Mouse (Mus musculus) erythroid progenitor cell, adult 5-6 weeks (primary cell): ENCODE data around the gene Ntrk2. TPM values are rescaled to one million over a fixed set of nuclear protein-coding genes. Genes with fewer than 3 reads are reported as not detected.

Experiments
- ATAC-seq: replicated peaks from 2 replicates; pipeline ENCODE4 v1.8.0; 2016; ENCODE audit warnings: moderate number of reproducible peaks, mild to moderate bottlenecking, moderate TSS enrichment, inconsistent platforms; ENCODE audit not compliant: poor library complexity, low FRiP score, severe bottlenecking
- total RNA-seq, 2 experiments: library from RNA; stranded (forward) in 1 of 2; stranded (reverse) in 1 of 2; fragments of 150-400 nt in 1 of 2; fragments of 186-747, 209-891 nt in 1 of 2; gene quantifications; 2 replicates each; pipeline versions ENCODE4 v1.2.3 to v1.2.4; 2015 to 2017; ENCODE audit warnings: low replicate concordance in 2 of 2

Gene Ntrk2
- total RNA-seq (2015; ENCODE audit: low replicate concordance) (not detected in 2 replicates), total RNA-seq (2017; ENCODE audit: low replicate concordance) (not detected in 2 replicates)

GRCm38 (mm10) chr13:58806397-58806892, at the start of gene Ntrk2:
Ntrk2 (plus strand) TSS chr13:58806569.
- no peak for ATAC-seq

GRCm38 (mm10) chr13:58761003-58761630, 45.3 kb upstream of the Ntrk2 start:
- ATAC-seq, result no peak

DNA sequence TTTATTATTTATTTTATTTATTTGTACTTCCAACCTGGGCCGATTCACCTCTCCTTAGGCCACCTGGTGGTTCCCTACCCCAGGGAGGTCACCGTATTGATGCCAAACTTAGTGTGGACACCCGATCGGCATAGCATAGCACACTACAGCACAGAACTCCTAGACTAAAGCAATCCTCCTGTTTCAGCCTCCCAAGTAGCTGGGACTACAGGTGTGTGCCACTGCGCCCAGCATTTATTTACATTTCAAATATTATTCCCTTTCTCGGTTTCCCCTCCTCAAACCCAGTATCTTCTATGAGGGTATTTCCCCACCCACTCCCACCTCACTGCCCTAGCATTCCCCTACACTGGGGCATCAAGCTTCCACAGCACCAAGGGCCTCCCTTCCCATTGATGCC, 38.1 kb upstream of the Ntrk2 start:
- ATAC-seq, result no peak

DNA sequence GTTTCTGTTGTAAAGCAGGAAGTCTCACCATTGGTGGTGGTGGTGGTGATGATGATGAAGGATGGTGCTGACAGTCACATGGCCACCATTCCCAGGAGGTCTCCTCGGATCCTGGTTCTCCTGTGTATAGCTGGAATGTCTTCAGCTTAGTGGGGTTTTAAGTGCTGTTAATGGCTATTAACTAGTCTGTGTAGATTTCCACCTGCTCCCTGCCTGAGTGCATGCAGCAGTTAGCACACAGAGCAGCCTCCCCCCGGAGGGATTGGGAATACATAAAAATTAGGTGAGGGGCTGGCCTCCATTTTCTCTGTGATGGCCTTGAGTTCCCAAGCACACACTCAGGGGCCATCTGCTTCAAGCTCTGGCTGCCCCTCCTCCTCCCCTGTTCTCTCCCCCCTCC, 36.9 kb upstream of the Ntrk2 start:
- no peak for ATAC-seq

- ATAC-seq, result no peak
Measured at GRCm38 (mm10) chr13:58779261-58779660, 27.1 kb upstream of the Ntrk2 start.

DNA sequence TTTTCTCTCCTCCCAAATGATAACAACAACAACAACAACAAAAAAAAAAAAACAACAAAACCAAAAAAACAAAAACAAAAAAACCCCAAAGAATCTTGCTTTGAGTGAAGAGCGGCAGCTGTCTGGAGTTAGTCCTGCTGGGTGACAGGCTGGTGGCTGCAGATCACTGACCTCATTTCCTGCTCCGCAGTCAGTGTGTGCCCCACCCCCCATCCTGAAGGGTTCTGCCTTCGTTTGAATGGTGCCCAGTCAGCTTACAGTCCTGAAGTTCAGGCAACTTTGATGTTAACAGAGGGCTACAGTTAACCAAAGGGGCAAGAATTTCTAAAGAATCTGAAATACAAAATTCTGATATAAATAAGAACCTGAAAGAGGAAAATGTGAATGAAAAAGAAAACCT, 19.9 kb upstream of the Ntrk2 start:
- ATAC-seq, result no peak

DNA sequence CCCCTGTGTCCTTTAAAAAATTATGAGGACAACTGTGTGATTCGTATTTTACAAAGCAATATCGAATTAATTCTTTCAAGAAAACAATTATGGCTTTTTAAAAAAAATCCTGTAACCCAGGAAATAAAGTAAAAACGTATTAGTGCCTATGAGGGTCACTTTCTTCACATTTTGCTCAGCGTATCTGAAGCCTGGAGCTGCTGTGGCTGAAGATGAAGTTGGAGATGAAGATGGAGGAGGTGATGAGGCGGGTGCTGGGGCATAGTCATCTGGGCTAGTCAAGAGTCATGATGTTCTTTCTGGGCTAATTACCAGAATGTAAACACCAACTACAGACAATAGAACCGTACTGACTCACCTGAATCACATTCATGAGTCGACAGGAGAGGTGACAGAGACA, 15.6 kb upstream of the Ntrk2 start:
- ATAC-seq, result no peak

- ATAC-seq, result no peak
Measured at GRCm38 (mm10) chr13:58797386-58797785, 9.0 kb upstream of the Ntrk2 start.

GRCm38 (mm10) chr13:58801291-58801690, 5.1 kb upstream of the Ntrk2 start:
- ATAC-seq, result no peak

GRCm38 (mm10) chr13:58803882-58804281, 2.5 kb upstream of the Ntrk2 start:
- ATAC-seq, result no peak

GRCm38 (mm10) chr13:58805833-58806232, 536 bp upstream of the Ntrk2 start:
- ATAC-seq, result no peak

- no peak for ATAC-seq
Measured at GRCm38 (mm10) chr13:58806896-58807628, 693 bp downstream of the Ntrk2 start.

GRCm38 (mm10) chr13:58807629-58808363, 1.4 kb downstream of the Ntrk2 start:
- ATAC-seq, result no peak

DNA sequence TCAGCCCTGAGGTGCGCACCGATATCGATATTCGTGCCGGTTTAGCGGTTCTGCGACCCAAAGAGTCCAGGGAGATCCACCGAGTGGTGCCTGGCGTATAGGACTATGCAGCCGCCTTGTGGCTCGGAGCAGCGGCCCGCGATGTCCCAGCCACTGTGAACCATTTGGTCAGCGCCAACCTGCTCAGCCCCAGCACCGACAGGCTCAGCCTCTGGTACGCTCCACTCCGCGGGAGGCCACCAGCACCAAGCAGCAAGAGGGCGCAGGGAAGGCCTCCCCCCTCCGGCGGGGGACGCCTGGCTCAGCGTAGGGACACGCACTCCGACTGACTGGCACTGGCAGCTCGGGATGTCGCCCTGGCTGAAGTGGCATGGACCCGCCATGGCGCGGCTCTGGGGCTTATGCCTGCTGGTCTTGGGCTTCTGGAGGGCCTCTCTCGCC, 2.0 kb downstream of the Ntrk2 start:
- ATAC-seq, result no peak

DNA sequence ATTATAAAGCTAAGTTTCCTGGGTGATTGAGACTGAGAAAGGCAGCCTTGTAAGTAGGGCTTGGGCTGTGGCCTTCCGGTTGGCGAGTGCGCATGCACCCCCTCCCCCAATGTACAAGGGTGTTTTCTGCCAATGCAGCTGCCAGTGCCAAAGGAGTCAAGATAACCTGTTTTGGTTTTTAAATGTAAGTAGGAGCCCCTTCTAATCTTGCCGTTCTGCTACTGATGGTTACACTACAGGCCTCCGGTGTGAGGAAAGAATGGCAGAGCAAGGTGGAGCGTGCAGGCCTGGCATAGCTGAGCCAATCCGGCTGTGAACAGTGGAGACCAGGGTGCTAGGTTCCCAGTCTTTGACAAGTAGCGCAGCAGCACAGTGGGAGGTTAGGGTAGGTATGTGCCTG, 3.6 kb downstream of the Ntrk2 start:
- ATAC-seq, result no peak

DNA sequence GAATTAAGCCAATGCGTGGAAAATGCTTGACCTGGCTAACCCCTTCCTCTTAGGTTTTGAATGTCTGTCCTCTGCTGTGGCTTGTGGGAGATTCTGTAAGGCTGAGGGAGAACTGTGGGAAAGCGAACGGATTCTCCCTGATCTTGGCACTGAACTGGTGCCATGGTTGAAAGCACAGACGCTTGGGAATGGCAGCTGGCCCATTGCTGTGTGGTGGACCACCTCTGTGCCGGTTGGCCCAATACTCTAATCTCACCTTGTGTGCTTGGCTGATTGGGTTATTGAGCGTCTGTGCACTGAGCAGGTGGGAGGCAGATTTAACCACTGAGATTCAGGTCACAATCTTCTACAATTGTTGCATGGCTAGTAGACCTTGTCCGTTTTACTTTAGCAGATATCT, 18.4 kb downstream of the Ntrk2 start:
- ATAC-seq, result no peak

DNA sequence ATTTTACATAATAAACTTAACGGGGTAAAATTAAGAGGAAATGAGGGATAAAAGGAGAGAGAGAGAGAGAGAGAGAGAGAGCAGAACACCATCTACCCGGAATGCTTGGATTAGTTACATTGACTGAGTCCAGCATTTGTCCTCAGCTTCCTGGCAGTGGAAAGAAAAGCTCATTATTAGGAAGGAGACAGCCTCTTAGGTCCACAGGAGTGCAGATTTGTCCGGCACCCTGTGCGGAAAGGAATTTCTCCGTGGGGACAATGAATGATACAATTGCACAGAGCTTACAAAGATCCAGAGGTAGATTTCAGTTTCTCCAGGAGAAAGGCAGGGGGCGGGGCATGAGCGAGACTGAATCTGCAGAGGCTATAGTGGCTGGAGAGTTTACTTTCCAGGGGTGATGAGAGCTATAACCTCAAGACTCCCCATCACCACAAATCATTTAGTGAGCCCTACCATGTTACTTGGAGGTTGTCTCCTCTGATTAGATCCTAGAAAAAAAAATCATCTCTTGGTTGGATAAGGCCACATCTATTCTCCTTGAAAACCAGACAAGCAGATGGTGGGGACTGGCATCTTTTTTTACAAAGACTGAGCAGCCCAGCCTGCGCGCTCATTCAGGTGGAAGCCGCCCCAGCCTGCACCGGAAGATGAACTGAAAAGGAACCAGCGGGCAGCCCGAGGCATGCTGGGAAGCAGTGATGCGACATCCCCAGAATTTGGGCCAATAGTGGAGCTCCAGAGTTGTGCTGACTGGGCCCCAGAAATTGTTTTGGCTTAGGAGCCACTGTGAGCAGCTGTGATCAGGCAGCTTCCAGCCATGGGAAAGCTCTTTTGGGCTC, 20.2 kb downstream of the Ntrk2 start:
- ATAC-seq, result no peak

DNA sequence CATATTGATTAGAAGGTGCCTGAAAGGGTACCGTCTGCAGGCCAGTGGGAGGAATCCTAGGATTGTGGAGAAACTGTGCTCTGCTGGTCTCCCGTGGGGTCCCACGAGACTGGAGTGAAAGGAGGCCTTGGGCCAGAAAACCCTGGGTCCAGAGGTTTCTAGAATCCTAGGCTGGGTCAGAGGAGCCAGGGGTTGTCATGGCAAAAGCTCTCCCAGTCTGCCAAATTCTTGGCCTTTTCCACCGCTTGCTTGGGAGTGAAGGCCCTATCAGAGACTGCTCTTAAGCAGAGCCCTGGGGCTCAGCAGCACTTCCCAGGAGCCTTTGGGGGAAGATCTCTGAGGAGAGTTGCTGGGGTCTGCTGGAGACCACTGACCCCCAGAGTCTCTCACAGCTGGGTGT, 25.6 kb downstream of the Ntrk2 start:
- no peak for ATAC-seq

DNA sequence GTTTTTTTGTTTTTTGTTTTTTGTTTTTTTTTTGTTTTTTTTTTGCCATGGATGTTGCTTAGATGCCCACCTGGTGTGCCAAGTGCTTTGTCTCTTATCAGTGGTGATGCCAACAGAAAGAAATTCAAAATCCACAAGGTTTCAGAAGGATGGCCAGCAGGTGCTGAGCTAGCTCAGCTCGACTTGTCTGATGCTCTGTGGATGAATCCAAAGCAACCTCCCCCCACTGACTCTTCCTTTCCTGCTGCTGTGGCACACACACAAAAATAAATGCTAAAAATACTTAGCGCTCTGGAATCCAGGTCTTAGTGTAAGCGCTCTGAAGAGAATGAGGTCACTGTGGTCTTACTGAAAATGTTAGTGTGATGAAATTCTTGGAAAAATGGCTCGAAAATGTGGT, 28.4 kb downstream of the Ntrk2 start:
- no peak for ATAC-seq

- no peak for ATAC-seq
Measured at GRCm38 (mm10) chr13:58836891-58837290, 30.5 kb downstream of the Ntrk2 start.
